Mouse (Mus musculus) activated CD4-positive, CD25-positive, alpha-beta regulatory T cell, adult 4 months (primary cell): ENCODE results near the gene Tln2. TPM values are rescaled to one million over a fixed set of nuclear protein-coding genes. Genes with fewer than 3 reads are reported as not detected.
"Not testable (repeated sequence)": the region's sequence is repeated elsewhere in the genome, so short reads cannot be mapped to it uniquely, and the experiment has no call there.

Source experiments
- ATAC-seq: one replicate; pipeline ENCODE4 v1.8.0; 2017
- polyA plus RNA-seq, 2 experiments: library from polyadenylated mRNA; unstranded; fragments of 100-300 nt; shearing (Covaris generic); gene quantifications; one replicate each; pipeline ENCODE4 v1.2.1; 2017

Tln2 gene
- polyA plus RNA-seq, 2 experiments from 2014 or later, result 0.34 to 0.48 TPM

GRCm38 (mm10) chr9:67348983-67349382 is 210.5 kb downstream of the Tln2 start:
- no peak for ATAC-seq

DNA sequence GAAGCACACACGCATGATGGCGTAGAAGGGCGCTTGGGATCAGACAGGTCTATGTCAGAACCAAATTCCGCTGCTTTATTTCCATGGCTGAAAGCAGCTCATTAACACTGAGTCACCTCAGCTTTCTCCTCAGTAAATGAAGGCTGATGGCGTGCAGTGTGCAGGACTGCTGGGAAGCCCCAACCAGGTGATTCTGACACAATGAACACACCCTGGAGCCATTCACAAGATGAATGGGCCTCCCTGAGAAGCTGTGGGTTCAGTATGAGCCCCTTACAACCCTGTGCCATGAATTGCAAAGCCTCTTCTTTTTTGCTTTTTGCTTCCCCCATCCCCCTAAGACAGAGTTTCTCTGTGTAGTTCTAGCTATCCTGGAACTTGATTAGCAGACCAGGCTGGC is 212.3 kb downstream of the Tln2 start:
- ATAC-seq, result no peak

DNA sequence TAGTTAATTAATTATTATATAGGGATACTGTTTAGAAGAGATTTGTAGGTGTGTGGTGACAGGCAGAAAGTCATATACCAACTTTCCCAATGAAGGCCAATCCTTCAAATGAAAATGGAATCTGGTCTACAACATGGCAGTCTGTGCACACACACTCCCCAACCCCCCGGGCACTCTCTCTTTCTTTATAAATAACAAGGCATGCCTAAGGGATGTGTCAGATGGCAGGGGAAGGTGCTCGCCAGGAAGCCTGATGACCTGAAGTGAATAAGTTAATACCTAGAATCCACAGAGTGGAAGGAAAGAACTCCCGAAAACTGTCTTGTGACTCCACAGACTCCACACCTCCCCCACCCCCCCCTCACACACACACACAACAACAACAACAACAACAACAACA is 228.2 kb downstream of the Tln2 start:
- no peak for ATAC-seq

DNA sequence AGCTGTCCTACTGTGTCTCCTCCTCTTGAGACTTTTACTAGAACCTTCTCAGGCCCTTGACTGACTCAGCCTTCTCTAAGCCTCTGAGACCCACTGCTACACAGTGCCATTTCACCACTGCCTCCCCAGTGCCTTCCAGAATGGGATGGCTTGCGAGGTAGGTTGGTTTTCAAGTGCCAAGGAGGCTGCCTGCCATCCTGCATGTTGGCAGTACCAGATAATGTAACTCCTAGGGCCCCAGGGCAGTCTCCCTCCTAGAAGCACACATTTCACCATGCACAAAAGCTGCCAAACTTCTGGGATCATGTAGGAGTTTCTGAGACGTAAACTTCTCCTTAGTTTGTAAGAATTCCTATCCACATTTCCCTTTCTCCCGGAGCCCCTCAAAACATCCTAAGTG is 231.1 kb downstream of the Tln2 start:
- ATAC-seq, result no peak

DNA sequence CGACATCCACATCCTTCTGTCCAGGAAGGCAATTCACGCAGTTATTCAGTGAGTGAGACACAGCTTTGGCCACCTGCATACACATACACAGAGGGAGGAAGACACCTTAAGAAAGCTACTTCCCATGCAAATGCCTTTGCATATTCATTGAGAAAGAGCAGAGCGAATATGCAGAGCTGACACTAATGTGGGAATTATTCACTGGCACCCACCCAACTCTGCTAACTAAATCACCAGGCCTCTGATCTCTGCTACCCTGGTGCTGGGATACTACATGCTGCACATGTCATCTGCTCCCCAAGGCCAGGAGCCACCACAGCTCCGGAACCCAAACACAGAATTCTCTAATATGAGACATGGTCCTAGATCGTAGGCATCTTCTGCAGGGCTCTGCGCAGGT is 237.6 kb downstream of the Tln2 start:
- ATAC-seq, result no peak

DNA sequence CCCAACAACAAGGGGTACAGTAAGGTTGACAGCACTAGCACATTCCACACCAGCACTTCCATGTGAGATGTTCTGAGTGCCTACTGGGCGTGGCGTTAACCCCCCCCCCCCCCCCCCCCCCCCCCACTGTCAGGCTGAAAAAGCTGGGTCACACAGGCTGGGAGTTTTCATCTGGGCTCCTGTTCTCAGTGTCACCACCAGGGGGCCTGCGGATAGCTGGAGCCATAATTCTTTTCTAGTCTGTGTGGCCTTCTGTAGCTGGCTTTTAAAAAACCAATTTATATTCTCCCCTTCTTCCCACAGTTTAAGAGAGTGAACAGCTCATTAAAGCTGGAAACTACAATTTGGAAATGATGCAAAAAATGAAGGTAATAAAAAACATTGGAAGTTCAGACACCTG is 244.1 kb downstream of the Tln2 start:
- ATAC-seq, result no peak

DNA sequence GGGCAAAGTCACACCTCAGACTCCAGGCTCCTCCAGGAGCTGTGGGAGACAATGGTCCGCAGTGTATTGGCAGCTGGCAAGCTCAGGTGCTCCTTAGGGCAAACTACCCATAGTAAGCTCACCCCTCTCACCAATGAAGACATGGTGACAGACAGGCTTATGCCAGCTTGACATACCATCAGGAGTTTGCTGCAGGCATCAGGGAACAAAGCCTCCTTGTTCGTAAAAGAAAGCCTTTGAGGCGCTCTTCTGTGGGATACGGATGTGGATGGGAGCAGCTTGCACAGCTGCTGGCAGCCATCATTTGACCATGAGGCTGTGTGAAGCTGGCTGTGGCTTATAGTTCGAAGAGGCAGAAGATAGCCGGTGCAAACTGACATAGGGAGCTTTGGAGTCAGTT is 254.5 kb downstream of the Tln2 start:
- no peak for ATAC-seq

GRCm38 (mm10) chr9:67303986-67304385 is 255.5 kb downstream of the Tln2 start:
- no peak for ATAC-seq

DNA sequence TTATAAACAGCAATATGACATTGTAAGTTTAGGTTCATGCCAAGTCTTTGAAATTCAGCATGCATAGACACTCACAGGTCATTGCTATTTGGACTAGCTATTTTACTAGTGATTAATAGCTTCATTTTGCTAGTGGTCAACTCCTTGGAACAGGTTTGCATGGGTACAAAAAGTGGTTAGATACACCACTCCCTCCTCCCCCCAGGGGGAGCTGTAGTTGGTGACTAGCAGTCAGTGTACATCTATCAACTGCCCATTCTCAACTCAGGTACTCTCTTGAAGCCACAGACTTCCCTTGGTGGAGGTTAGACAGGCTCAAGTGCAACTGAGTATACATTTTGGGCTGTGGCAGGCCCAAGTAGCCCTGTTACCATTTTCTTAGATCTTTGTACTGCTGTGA is 256.5 kb downstream of the Tln2 start:
- no peak for ATAC-seq

DNA sequence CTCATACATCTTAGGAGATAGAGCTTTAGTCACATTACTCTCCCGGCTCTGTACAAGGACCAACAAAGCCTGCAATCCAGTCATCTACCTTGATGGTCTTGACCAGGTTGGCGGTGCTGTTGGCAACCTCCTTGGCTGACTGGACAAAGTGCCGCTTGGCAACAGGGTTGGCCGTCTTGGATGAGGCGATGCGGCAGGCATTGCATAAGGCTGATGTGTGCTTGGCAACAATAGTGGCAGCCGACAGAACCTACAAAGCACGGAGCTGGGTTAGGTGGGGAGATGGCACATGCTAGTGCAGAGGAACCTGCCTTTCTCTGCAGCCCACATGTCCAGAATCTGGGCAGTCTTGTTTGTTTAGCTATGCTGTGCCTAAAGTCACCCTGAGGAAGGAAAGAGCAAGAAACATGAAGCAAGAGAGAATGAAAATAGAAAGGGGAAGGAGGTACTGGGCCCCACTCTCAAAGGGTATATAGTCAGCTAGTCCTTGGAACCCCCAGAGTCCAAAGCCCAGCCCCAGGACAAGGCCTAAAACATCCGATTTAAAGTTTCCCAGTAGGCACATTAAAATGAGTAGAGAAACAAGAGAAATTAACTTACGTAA is 257.0 kb downstream of the Tln2 start:
- ATAC-seq, result no peak

- ATAC-seq, result no peak
Observed at GRCm38 (mm10) chr9:67301571-67301970, 257.9 kb downstream of the Tln2 start.

GRCm38 (mm10) chr9:67300769-67301168 is 258.7 kb downstream of the Tln2 start:
- no peak for ATAC-seq

GRCm38 (mm10) chr9:67300346-67300745 is 259.2 kb downstream of the Tln2 start:
- ATAC-seq, result no peak

DNA sequence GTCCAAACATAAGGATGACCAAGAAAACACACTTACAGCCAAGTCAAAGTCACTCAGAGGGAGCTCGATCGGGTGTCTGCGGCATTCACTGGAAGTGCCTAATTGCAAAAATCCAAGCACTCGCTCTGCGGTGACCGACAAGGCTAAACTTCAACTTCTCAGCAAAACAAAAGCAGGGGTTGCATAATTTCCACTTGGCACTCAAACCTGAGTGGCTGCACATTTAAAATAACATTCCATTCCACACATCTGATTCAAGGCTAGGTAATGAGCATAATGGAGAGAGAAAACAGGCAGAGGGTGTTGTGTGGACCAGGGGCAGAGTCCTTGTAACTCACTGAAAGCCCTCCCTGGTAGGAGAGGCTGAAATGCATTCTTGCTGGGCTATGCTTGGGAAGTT is 260.3 kb downstream of the Tln2 start:
- no peak for ATAC-seq

DNA sequence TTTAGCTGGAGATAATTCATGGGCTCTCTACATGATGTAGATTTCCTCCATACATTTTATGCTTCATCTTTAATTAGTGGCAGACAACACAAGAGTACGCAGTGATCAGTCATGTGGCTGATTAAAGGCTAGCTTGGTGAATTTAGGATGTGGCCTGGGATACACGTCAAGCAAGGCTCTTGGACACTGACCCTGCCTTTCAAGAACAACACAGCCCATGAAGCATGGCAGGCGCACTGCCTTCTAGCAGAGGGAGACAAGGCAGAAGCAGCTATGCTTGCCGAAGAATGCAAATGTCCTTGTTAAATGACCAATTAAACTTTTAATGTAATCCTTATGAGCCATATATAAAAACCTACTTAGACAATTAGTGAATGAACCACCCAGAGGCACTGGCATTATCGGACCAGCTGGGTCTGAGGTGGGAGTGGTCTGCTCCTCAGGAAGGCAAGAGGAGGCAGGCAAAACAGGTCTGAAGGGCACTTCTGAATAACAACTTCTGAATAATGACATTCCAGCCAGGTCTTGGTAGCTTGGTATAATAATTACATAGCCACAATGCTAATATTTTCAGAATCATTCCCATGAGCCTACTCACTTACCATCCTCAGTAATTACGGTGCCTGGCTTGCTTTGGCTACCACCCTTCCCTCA is 262.1 kb downstream of the Tln2 start:
- no peak for ATAC-seq

DNA sequence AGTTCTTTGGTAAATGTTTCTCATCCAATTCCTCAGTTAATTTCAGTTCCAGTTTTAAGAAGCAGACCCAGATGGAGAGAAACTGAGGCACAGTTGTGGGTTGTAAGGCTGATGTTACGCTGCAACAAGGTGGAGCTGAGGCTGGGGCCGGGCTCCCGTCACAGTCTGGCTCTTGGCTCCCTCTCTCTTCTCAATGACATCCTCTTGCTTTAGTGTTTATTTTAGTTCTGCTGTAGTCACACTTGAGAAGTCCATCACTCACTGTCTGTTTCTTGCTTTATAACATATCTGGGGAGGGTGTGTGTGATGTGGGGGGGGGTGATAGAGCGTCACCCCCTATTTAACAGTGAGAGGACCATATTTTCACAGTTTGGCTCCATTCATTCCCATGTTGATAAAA is 272.0 kb downstream of the Tln2 start:
- ATAC-seq, result no peak

DNA sequence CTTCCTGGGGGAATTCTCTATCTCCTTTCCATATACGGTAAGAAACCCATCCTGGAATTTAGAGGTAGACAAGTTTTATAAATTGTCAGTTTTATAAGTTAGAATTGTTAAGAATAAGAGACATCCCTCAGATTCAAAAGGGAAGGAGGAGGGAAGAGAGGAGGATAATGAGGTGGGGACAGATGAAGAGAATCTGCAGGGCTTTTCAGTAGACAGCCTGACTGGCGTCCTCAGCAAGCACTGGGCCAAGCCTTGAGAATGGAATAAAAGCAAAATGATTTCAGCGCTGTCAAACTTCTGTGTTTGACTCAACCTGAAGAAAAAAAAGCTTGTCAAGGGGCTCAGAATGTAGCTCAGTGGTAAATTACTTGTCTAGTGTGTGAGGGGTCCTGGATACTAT is 272.7 kb downstream of the Tln2 start:
- ATAC-seq, result no peak

DNA sequence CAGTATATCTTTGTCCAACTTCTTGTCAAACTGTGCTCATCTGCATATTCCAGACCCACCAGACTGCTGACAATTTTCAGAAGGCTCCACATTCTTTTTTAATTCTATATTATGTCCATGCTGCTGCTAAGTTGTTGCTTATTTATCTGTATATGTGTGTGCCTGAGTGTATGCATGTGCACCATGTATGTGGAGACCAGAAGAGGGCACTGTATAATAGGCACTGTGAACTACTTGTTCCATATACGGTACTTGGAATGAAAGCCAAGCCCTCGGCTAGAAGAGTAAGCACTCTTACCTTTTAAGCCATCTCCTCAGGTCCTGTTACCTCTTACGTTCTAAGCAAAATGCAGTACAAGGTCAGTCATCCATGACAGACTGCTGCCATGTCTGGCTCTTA is 274.0 kb downstream of the Tln2 start:
- ATAC-seq, result no peak

GRCm38 (mm10) chr9:67281812-67282211 is 277.7 kb downstream of the Tln2 start:
- no peak for ATAC-seq

GRCm38 (mm10) chr9:67280311-67280710 is 279.2 kb downstream of the Tln2 start:
- not testable (repeated sequence) for ATAC-seq

DNA sequence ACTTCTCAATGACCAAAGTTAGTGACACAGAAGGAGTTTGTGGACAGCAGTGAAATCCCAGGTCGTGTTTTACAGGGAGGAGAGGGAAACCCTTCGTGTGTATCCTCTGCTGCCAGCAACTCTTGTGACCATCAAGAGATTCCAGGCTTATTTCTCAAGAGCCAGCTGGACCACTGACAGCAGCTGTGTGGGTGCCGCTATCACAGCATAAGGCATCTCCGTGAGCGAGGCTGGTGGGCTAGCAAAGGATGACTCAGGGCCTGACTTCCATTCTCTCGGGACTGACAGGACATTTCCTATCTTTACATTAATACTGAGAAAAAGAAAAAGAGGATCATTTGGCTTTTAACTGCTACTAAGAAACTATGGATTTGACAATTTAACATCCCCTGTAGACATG is 283.1 kb downstream of the Tln2 start:
- ATAC-seq, result no peak

- ATAC-seq, result no peak
Observed at GRCm38 (mm10) chr9:67274296-67274695, 285.2 kb downstream of the Tln2 start.

DNA sequence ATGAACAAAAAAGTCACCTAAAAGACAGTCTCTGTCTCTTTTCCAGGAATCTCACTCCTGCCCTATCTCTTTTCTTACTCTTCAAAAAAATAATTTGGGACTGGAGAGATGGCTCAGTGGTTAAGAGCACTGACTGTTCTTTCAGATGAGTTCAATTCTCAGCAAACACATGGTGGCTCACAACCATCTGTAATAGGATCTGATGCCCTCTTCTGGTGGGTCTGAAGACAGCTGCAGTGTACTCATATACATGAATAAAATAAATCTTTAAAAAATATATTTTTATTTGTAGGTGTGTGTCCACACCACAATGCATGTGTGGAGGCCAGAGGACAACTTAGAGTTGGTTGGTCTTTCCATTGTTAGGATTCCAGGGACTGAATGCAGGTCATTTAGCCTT is 286.1 kb downstream of the Tln2 start:
- no peak for ATAC-seq

DNA sequence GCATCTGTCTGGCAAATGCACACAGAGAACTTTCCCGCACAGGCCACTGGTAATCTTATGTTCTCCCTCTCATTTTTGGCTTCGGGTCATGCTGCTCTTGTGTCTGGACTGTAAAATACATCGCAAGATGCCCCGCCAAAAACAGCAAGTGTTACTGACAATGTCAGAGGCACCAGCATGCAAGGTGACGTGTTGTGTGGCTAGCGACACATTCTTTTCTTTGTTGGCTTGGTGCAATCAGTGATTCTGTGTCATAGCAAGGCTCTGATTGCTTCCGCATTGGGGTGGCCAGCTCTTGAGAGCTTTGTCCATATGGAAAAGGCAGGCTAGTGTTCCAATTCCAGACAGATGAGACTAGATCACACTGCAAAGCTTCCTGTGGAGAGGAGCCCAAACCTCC is 288.8 kb downstream of the Tln2 start:
- ATAC-seq, result no peak

DNA sequence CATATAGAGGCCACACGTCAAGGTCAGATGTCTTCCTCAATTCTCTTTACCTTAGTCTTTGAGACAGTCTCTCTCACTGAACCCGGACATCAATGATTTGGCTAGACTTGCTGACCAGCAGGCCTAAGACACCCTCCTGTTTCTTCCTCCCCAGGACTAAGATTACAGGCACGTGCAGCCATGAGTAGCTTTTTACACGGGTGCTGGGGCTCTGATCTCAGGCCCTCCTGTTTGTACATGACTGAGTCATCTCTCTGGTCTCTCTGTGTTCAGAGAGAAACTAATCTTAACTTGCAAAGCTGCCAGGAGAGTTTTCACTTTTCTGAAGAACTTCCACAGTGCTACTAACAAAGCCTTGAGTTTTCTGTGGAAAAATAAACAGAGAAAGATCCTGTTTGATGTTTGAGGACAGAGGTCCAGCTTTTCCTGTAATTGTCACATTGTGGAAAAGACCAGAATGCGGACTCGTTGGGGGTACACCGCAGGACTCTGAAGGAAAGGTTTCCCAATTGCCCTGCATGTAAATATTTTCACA is 289.4 kb downstream of the Tln2 start:
- ATAC-seq, result no peak
